Mouse (Mus musculus) inflammation-experienced regulatory T-cells, adult 16 weeks (primary cell): ENCODE results near the gene Htr1d. TPM values are rescaled to one million over a fixed set of nuclear protein-coding genes. Genes with fewer than 3 reads are reported as not detected.

Experiments
- polyA plus RNA-seq: library from polyadenylated mRNA; unstranded; fragments of 100-300 nt; shearing (Covaris generic); gene quantifications from one replicate; pipeline ENCODE4 v1.2.1, GENCODE M21; 2017

The Htr1d gene
- polyA plus RNA-seq, result not detected

DNA sequence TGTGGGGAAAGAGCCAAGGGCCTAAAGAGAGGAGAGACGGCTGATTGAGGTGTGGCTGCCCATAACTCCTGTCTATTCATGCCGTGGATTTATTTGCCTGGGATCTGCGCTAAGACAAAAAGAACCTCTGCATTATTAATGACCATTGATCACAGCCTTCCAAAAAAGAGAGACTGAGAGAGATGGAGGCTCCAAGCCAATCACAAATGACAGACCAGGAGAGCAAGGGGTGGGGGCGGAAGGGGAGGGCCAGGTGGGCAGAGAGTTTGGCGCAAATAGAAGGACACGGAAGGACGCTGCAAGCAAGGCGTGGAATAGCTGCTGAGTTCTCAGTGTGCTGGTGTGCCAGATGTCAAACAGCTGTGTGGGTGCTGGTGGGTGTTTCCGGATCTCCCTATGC is at the start of gene Htr1d:
Htr1d (plus strand) TSS at position 301 of the 400 bp plus-strand sequence.

DNA sequence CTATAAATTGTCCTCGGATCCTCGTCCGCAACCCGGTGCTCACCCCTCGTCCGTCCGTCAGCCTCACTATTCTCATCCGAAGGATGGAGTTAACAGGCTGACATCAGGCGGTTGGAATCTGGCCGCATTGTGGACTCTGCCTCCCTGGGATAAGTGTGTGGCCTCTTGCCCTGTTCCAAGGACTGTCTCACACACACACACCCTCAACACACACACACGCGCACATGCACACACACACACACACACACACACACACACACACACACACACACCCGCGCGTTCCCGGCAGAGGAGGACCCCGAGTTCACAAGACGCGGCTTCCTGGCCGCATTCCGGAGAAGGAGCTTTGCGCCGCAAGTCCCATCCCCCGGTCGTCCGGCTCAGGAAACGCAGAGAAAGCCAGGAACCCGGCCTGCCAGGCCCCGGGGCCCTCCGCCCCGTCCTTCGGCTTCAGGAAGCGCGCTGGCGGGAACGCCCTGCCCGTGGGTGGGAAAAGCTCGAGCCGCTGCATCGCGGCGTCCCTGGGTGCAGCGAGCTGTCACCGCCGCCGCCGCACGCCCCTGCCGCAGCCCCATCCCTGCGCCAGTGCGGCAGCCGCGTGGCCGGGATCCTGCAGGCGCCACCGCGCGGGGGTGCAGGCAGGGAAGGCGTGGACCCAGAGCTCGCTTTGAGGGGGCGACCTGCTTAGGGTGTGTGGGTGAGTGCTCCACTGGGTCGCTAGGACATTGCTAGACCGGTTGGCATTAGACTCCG is 38.9 kb downstream of the Htr1d start, which contains the start of gene 6030445D17Rik:
6030445D17Rik (plus strand) TSS at position 165 of the 753 bp plus-strand sequence.

DNA sequence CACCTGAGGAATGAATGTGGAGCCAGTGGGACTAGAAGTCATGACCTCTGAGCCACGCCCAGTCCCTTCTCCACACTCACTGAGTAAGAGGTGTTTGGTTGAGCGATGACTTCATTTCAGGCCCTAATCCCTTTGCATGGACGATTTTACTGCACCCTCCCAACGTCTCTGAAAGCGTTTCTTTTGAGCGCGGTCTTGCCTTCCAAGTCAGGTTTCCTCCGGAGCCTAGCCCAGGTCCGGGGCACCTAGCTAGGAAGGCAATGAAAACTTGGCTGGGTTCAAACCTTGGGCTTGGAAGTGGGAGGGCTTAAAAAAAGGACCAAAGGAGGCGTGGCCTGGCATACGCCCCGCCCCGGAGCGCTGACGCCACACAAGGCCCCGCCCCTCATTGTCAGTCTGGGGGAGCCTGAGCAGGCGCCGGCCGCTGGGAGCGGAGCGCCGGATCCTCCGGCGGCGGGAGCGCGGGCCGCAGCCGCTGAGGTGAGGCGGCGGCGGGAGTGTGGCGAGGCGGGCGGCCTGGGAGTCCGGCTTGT is 46.1 kb downstream of the Htr1d start, which contains the start of gene Luzp1:
Luzp1 (plus strand) TSS at position 391 of the 533 bp plus-strand sequence.

Other genes with a start within 250 kb of the Htr1d start
- gene Asap3, start 217.2 kb upstream of the Htr1d start, polyA plus RNA-seq, result 0.32 TPM
- 0.85 TPM for gene Tcea3, start 175.8 kb upstream of the Htr1d start, polyA plus RNA-seq
- 20.4 TPM for gene Zfp46, start 138.8 kb upstream of the Htr1d start, polyA plus RNA-seq
- 141 TPM for gene Hnrnpr, start 112.6 kb upstream of the Htr1d start, polyA plus RNA-seq
- gene 6030445D17Rik, start 38.7 kb downstream of the Htr1d start, polyA plus RNA-seq, result not detected
- 6.0 TPM for gene Luzp1, start 46.2 kb downstream of the Htr1d start, polyA plus RNA-seq
- 8.3 TPM for gene Kdm1a, start 179.2 kb downstream of the Htr1d start, polyA plus RNA-seq
- not detected for gene Tex46, start 186.9 kb downstream of the Htr1d start, polyA plus RNA-seq
- 0.13 TPM for gene Lactbl1, start 199.1 kb downstream of the Htr1d start, polyA plus RNA-seq